Mouse (Mus musculus): Measurements from ENCODE around the gene Greb1.

GRCm38 (mm10) chr12:16661936-16662335, 138.8 kb downstream of the Greb1 start:
- no peak for TF ChIP-seq USF1 (IDR thresholded peaks at IDR 0.05; ENCODE audit: low read depth)
- TF ChIP-seq POLR2AphosphoS2 (IDR thresholded peaks at IDR 0.05; ENCODE audit: insufficient read length, low read depth), result no peak
- TF ChIP-seq CEBPB (IDR thresholded peaks at IDR 0.05; ENCODE audit: insufficient read depth, poor library complexity, severe bottlenecking), result no peak
- TF ChIP-seq POLR2A (IDR thresholded peaks at IDR 0.05; ENCODE audit: insufficient read length, low read depth), result no peak
- TF ChIP-seq REST (IDR thresholded peaks at IDR 0.05; ENCODE audit: insufficient read depth, insufficient read length), result no peak
- TF ChIP-seq MAX (IDR thresholded peaks at IDR 0.05; ENCODE audit: low read depth), result no peak

Measured in myocyte (in vitro differentiated cells).